ENCODE assay signal across 15 mouse cellular contexts in genomic region chr9:21494726-21495125, GRCm38 (mm10). TPM values are rescaled to one million over a fixed set of nuclear protein-coding genes. Genes with fewer than 3 reads are reported as not detected.
DNase-seq lines count a peak whose midpoint lies in the region; ATAC-seq and TF ChIP-seq lines count a peak whose summit lies in the region.
"Had no signal": no experiment of that assay in that cellular context is flagged by ENCODE, and none has a peak within 500 bp of the region (broad histone marks: within the 10 kb centered on the region; RNA-seq: fewer than 3 reads in every experiment).

No protein-coding gene starts in this region.

- 83% methylated on average over 9 of the region's 9 CpGs for WGBS in limb, embryonic 10.5 days

- H3K27ac ChIP-seq in gastrocnemius, adult 2 months: peak overlapping the region; percentile 84
- peak overlapping the region; percentile 66 for H3K27ac ChIP-seq in limb, embryonic 10.5 days
- H3K27ac ChIP-seq: forebrain, embryonic 12.5 days; hindbrain, embryonic 15.5 days had no signal

- intact Hi-C loops in gastrocnemius, adult 2 months (cut with DNase I): no loop called here
- intact Hi-C loops in gastrocnemius, postnatal 14 days (cut with DNase I; ENCODE audit: low total_unique reads): no loop called here

- H3K9me3 ChIP-seq in limb, embryonic 10.5 days (replicated peaks): no peaks in the 10 kb centered on the region
- H3K9me3 ChIP-seq: forebrain, embryonic 12.5 days; hindbrain, embryonic 15.5 days had no signal

- no peak for ATAC-seq in megakaryocyte progenitor cell, adult 5-6 weeks (replicated peaks; ENCODE audit: poor library complexity)
- ATAC-seq in megakaryocyte-erythroid progenitor cell, adult 5-6 weeks (replicated peaks; ENCODE audit: low FRiP score, low TSS enrichment, poor library complexity, severe bottlenecking): no peak

- peaks cover 52% of the 10 kb centered on the region for H3K4me1 ChIP-seq in limb, embryonic 10.5 days
- H3K4me1 ChIP-seq: forebrain, embryonic 12.5 days; hindbrain, embryonic 15.5 days had no signal

- DNase-seq in gastrocnemius, adult 2 months: no peak
- DNase-seq in gastrocnemius, postnatal 14 days: no peak
- peak; percentile 81 for DNase-seq in 3134 (ENCODE audit: extremely low read depth, insufficient read length, low spot score)
- DNase-seq in adipocyte (ENCODE audit: low spot score): peak; percentile 41
- DNase-seq in limb, embryonic 10.5 days (ENCODE audit: low spot score): no peak
- no peak for DNase-seq in kidney, postnatal 4 days
- DNase-seq: cerebellum, adult 9-11 months; embryo, embryonic 11 days; heart, postnatal 14 days; kidney, adult 9 months; thymus, adult 2 months had no signal

- peaks cover 68% of the 10 kb centered on the region for H3K36me3 ChIP-seq in limb, embryonic 10.5 days

- no peak for TF ChIP-seq CTCF in gastrocnemius, adult 2 months (IDR thresholded peaks at IDR 0.05)

- H3K27me3 ChIP-seq in limb, embryonic 10.5 days (ENCODE audit: low read depth, poor library complexity, severe bottlenecking): no peaks in the 10 kb centered on the region
- H3K27me3 ChIP-seq: forebrain, embryonic 12.5 days; hindbrain, embryonic 15.5 days had no signal

- peak overlapping the region; percentile 65 for H3K4me3 ChIP-seq in gastrocnemius, adult 2 months
- H3K4me3 ChIP-seq in limb, embryonic 10.5 days: peak overlapping the region; percentile 49
- H3K4me3 ChIP-seq: forebrain, embryonic 12.5 days; hindbrain, embryonic 15.5 days had no signal

RNA-seq across cellular contexts. Expression of gene Tmed1, which starts 15.3 kb away (rescaled TPM):
- total RNA-seq in gastrocnemius, adult 2 months (2021): 10 to 100 TPM; 28.9 to 35.8 TPM
- total RNA-seq in gastrocnemius, postnatal 14 days (2021): 10 to 100 TPM; 25.9 to 29.3 TPM
- 130 and 137 TPM in 2 replicates for polyA plus RNA-seq in limb, embryonic 10.5 days (2016; fragmentation: Nextera tagmentation; extraction: Ambion mirVana)
- 8.5 and 8.6 TPM in 2 replicates for total RNA-seq in megakaryocyte progenitor cell, adult 5-6 weeks (2015)
- total RNA-seq in megakaryocyte progenitor cell, adult 5-6 weeks (2017): 16.2 and 19.5 TPM in 2 replicates
- total RNA-seq in megakaryocyte-erythroid progenitor cell, adult 5-6 weeks (2014; fragmentation: Nextera tagmentation): 17.0 and 26.4 TPM in 2 replicates
- total RNA-seq in megakaryocyte-erythroid progenitor cell, adult 5-6 weeks (2017): 13.5 and 14.6 TPM in 2 replicates

RNA-seq across cellular contexts. Expression of gene AB124611, which starts 31.2 kb away (rescaled TPM):
- 1 to 10 TPM in 1 of 2 experiments, under 1 TPM in 1; 0.74 to 1.3 TPM for total RNA-seq in gastrocnemius, adult 2 months (2021)
- total RNA-seq in gastrocnemius, postnatal 14 days (2021): 1 to 10 TPM; 1.0 to 1.5 TPM
- 3.6 and 4.3 TPM in 2 replicates for polyA plus RNA-seq in limb, embryonic 10.5 days (2016; fragmentation: Nextera tagmentation; extraction: Ambion mirVana)
- total RNA-seq in megakaryocyte progenitor cell, adult 5-6 weeks (2015): 17.9 and 28.6 TPM in 2 replicates
- total RNA-seq in megakaryocyte progenitor cell, adult 5-6 weeks (2017): 29.6 and 45.9 TPM in 2 replicates
- total RNA-seq in megakaryocyte-erythroid progenitor cell, adult 5-6 weeks (2014; fragmentation: Nextera tagmentation): 2.5 and 5.3 TPM in 2 replicates
- total RNA-seq in megakaryocyte-erythroid progenitor cell, adult 5-6 weeks (2017): 1.8 and 11.3 TPM in 2 replicates

RNA-seq across cellular contexts. Expression of gene Carm1, which starts 52.0 kb away (rescaled TPM):
- 10 to 100 TPM; 54.6 to 57.2 TPM for total RNA-seq in gastrocnemius, adult 2 months (2021)
- 10 to 100 TPM; 62.8 to 68.0 TPM for total RNA-seq in gastrocnemius, postnatal 14 days (2021)
- polyA plus RNA-seq in limb, embryonic 10.5 days (2016; fragmentation: Nextera tagmentation; extraction: Ambion mirVana): 85.8 and 100 TPM in 2 replicates
- total RNA-seq in megakaryocyte progenitor cell, adult 5-6 weeks (2015): 49.4 and 56.5 TPM in 2 replicates
- total RNA-seq in megakaryocyte progenitor cell, adult 5-6 weeks (2017): 21.1 and 21.8 TPM in 2 replicates
- total RNA-seq in megakaryocyte-erythroid progenitor cell, adult 5-6 weeks (2014; fragmentation: Nextera tagmentation): 95.2 and 131 TPM in 2 replicates
- 24.9 and 46.0 TPM in 2 replicates for total RNA-seq in megakaryocyte-erythroid progenitor cell, adult 5-6 weeks (2017)

Comparison
In these comparisons a context has a peak if more than half of its experiments do, and no peak if none do; other contexts are left out.
1. DNase-seq: peak in 3134 (single experiment) and adipocyte (single experiment); none in gastrocnemius, adult 2 months (single experiment), gastrocnemius, postnatal 14 days (single experiment), limb, embryonic 10.5 days (single experiment) and kidney, postnatal 4 days (0 of 2).